Comparison of ENCODE assay signal across 11 mouse cellular contexts in the genomic region with DNA sequence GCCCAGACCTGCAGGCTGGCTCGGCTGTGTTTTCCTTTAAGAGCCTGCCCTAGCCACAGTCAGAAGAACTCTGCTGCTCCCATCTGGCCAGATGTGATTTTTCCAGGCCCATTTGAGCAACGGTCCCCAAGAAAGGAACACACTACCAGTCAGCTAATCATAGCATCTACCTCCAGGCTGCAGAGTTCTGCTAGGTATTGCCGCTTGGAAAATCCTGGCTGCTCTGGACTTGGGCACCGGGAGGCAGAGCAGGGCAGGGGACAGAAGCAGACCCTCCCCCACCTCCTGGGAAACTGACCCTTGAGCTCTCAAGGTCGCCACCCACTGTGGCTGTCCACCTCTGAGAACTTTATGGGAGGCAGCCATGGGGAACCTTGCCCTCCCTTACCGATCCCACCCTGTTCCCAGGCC. TPM values are rescaled to one million over a fixed set of nuclear protein-coding genes. Genes with fewer than 3 reads are reported as not detected.
A peak's percentile ranks its signal among the peaks of the same experiment; 100 is the strongest.
DNase-seq lines count a peak whose midpoint lies in the region; ATAC-seq and TF ChIP-seq lines count a peak whose summit lies in the region.
"Had no signal": no experiment of that assay in that cellular context is flagged by ENCODE, and none has a peak within 500 bp of the region (broad histone marks: within the 10 kb centered on the region; RNA-seq: fewer than 3 reads in every experiment).

No protein-coding gene starts in this region.

- no peak overlapping the region for H3K9ac ChIP-seq in forebrain, postnatal 0 days
- H3K9ac ChIP-seq in forebrain, embryonic 12.5 days, result no peak overlapping the region
- no peak overlapping the region for H3K9ac ChIP-seq in kidney, postnatal 0 days (ENCODE audit: low read depth, low read length)
- H3K9ac ChIP-seq: embryonic facial prominence, embryonic 12.5 days; heart, embryonic 15.5 days had no signal

- ATAC-seq in forebrain, postnatal 0 days, result no peak
- ATAC-seq in forebrain, embryonic 12.5 days (ENCODE audit: low FRiP score), result no peak
- peak; percentile 79 for ATAC-seq in kidney, postnatal 0 days (replicated peaks; ENCODE audit: low FRiP score, low read depth)

- H3K4me3 ChIP-seq in forebrain, postnatal 0 days (ENCODE audit: low read depth, low read length), result no peak overlapping the region
- no peak overlapping the region for H3K4me3 ChIP-seq in forebrain, embryonic 12.5 days (replicated peaks)
- H3K4me3 ChIP-seq in kidney, postnatal 0 days (replicated peaks; ENCODE audit: low read depth, low read length), result no peak overlapping the region
- H3K4me3 ChIP-seq: embryonic facial prominence, embryonic 12.5 days; heart, embryonic 15.5 days; megakaryocyte, embryonic 14.5 days had no signal

- H3K4me1 ChIP-seq in forebrain, postnatal 0 days (ENCODE audit: insufficient read depth), result no peaks in the 10 kb centered on the region
- H3K4me1 ChIP-seq in forebrain, embryonic 12.5 days, result peaks cover 17% of the 10 kb centered on the region
- H3K4me1 ChIP-seq in kidney, postnatal 0 days (replicated peaks; ENCODE audit: insufficient read depth, low read length), result no peaks in the 10 kb centered on the region
- H3K4me1 ChIP-seq: heart, embryonic 15.5 days had no signal

- no peak overlapping the region for H3K27ac ChIP-seq in forebrain, postnatal 0 days (ENCODE audit: low read depth, low read length)
- no peak overlapping the region for H3K27ac ChIP-seq in forebrain, embryonic 12.5 days
- peak overlapping the region; percentile 85 for H3K27ac ChIP-seq in kidney, postnatal 0 days
- H3K27ac ChIP-seq: embryonic facial prominence, embryonic 12.5 days; heart, embryonic 15.5 days had no signal

- H3K9me3 ChIP-seq in forebrain, postnatal 0 days (ENCODE audit: low read length), result no peaks in the 10 kb centered on the region
- no peaks in the 10 kb centered on the region for H3K9me3 ChIP-seq in forebrain, embryonic 12.5 days
- H3K9me3 ChIP-seq in kidney, postnatal 0 days (replicated peaks; ENCODE audit: low read length), result no peaks in the 10 kb centered on the region
- H3K9me3 ChIP-seq: embryonic facial prominence, embryonic 12.5 days; heart, embryonic 15.5 days; megakaryocyte, embryonic 14.5 days had no signal

- H3K4me2 ChIP-seq in forebrain, postnatal 0 days (ENCODE audit: low read depth), result no peak overlapping the region
- H3K4me2 ChIP-seq in forebrain, embryonic 12.5 days, result no peak overlapping the region
- H3K4me2 ChIP-seq in kidney, postnatal 0 days (ENCODE audit: low read length), result peak overlapping the region; percentile 50
- H3K4me2 ChIP-seq: embryonic facial prominence, embryonic 12.5 days; heart, embryonic 15.5 days had no signal

- DNase-seq in forebrain, postnatal 0 days, result no peak
- DNase-seq in 416B (ENCODE audit: low read depth), result peak; percentile 62
- DNase-seq in embryo, embryonic 10.5 days (ENCODE audit: low spot score), result peak; percentile 56
- peak; percentile 77 for DNase-seq in kidney, postnatal 0 days (ENCODE audit: low spot score)
- no peak for DNase-seq in layer of hippocampus, adult 8-10 months (ENCODE audit: low spot score in 2 of 2)
- DNase-seq in cerebellum, postnatal 10 days, result no peak
- DNase-seq in layer of hippocampus, adult 11-12 months (ENCODE audit: low spot score), result no peak

- H3K36me3 ChIP-seq in forebrain, postnatal 0 days (ENCODE audit: insufficient read depth), result no peaks in the 10 kb centered on the region
- no peaks in the 10 kb centered on the region for H3K36me3 ChIP-seq in forebrain, embryonic 12.5 days (replicated peaks)
- H3K36me3 ChIP-seq in kidney, postnatal 0 days (ENCODE audit: insufficient read depth, low read length), result no peaks in the 10 kb centered on the region
- H3K36me3 ChIP-seq: embryonic facial prominence, embryonic 12.5 days; heart, embryonic 15.5 days had no signal

- 51% methylated on average over 6 of the region's 6 CpGs for WGBS in forebrain, postnatal 0 days
- WGBS in forebrain, embryonic 12.5 days, result 34% methylated on average over 6 of the region's 6 CpGs
- WGBS in kidney, postnatal 0 days, result 7% methylated on average over 6 of the region's 6 CpGs

- H3K27me3 ChIP-seq in forebrain, postnatal 0 days (ENCODE audit: insufficient read depth, low read length), result no peaks in the 10 kb centered on the region
- H3K27me3 ChIP-seq in forebrain, embryonic 12.5 days, result no peaks in the 10 kb centered on the region
- H3K27me3 ChIP-seq in kidney, postnatal 0 days (ENCODE audit: insufficient read depth, low read length), result no peaks in the 10 kb centered on the region
- H3K27me3 ChIP-seq: embryonic facial prominence, embryonic 12.5 days; heart, embryonic 15.5 days had no signal

- peak; percentile 26; the same call in 1 of the 2 replicates for TF ChIP-seq CTCF in forebrain, postnatal 0 days (IDR thresholded peaks at IDR 0.05; ENCODE audit: low read depth)
- TF ChIP-seq CTCF in kidney, postnatal 0 days (IDR thresholded peaks at IDR 0.05; ENCODE audit: low read depth), result peak; percentile 76

RNA-seq across cellular contexts. Expression of gene Clec18a, which starts 12.4 kb away (rescaled TPM):
- total RNA-seq in forebrain, postnatal 0 days (2014; rRNA removed), result 0.33 and 0.38 TPM in 2 replicates
- 0.42 and 0.54 TPM in 2 replicates for polyA plus RNA-seq in forebrain, postnatal 0 days (2015; fragmentation: Nextera tagmentation; extraction: Ambion mirVana)
- 0.43 and 0.63 TPM in 2 replicates for polyA plus RNA-seq in forebrain, embryonic 12.5 days (2016; fragmentation: Nextera tagmentation; extraction: Ambion mirVana)
- 76.6 and 89.9 TPM in 2 replicates for polyA plus RNA-seq in kidney, postnatal 0 days (2015; fragmentation: Nextera tagmentation; extraction: Ambion mirVana)
- total RNA-seq in layer of hippocampus, adult 8-10 months (2022), result 1 to 10 TPM; 1.2 to 2.4 (median 1.5) TPM
- polyA plus RNA-seq: heart, embryonic 15.5 days had no signal

RNA-seq across cellular contexts. Expression of gene Pdpr, which starts 14.6 kb away (rescaled TPM):
- total RNA-seq in forebrain, postnatal 0 days (2014; rRNA removed), result 27.5 and 31.5 TPM in 2 replicates
- polyA plus RNA-seq in forebrain, postnatal 0 days (2015; fragmentation: Nextera tagmentation; extraction: Ambion mirVana), result 5.8 and 9.3 TPM in 2 replicates
- polyA plus RNA-seq in forebrain, embryonic 12.5 days (2016; fragmentation: Nextera tagmentation; extraction: Ambion mirVana), result 14.4 TPM in 2 replicates
- 8.5 and 9.7 TPM in 2 replicates for polyA plus RNA-seq in kidney, postnatal 0 days (2015; fragmentation: Nextera tagmentation; extraction: Ambion mirVana)
- total RNA-seq in layer of hippocampus, adult 8-10 months (2022), result 10 to 100 TPM; 27.6 to 30.4 (median 29.8) TPM

RNA-seq across cellular contexts. Expression of gene Exosc6, which starts 23.7 kb away (rescaled TPM):
- 2.8 TPM in 1 of 2 replicates, not detected in the other for total RNA-seq in forebrain, postnatal 0 days (2014; rRNA removed)
- polyA plus RNA-seq in forebrain, postnatal 0 days (2015; fragmentation: Nextera tagmentation; extraction: Ambion mirVana), result not detected in 2 replicates
- 1.5 TPM in 1 of 2 replicates, not detected in the other for polyA plus RNA-seq in forebrain, embryonic 12.5 days (2016; fragmentation: Nextera tagmentation; extraction: Ambion mirVana)
- 29.8 and 37.6 TPM in 2 replicates for polyA plus RNA-seq in kidney, postnatal 0 days (2015; fragmentation: Nextera tagmentation; extraction: Ambion mirVana)
- total RNA-seq in layer of hippocampus, adult 8-10 months (2022), result not detected

RNA-seq across cellular contexts. Expression of gene Aars, which starts 46.9 kb away (rescaled TPM):
- 79.3 and 106 TPM in 2 replicates for total RNA-seq in forebrain, postnatal 0 days (2014; rRNA removed)
- 67.4 and 74.5 TPM in 2 replicates for polyA plus RNA-seq in forebrain, postnatal 0 days (2015; fragmentation: Nextera tagmentation; extraction: Ambion mirVana)
- 84.6 and 86.4 TPM in 2 replicates for polyA plus RNA-seq in forebrain, embryonic 12.5 days (2016; fragmentation: Nextera tagmentation; extraction: Ambion mirVana)
- polyA plus RNA-seq in kidney, postnatal 0 days (2015; fragmentation: Nextera tagmentation; extraction: Ambion mirVana), result 39.6 and 42.2 TPM in 2 replicates
- total RNA-seq in layer of hippocampus, adult 8-10 months (2022), result 10 to 100 TPM; 78.6 to 89.6 (median 84.8) TPM

RNA-seq across cellular contexts. Expression of gene Ddx19b, which starts 48.3 kb away (rescaled TPM):
- 12.5 and 16.8 TPM in 2 replicates for total RNA-seq in forebrain, postnatal 0 days (2014; rRNA removed)
- 4.9 and 5.5 TPM in 2 replicates for polyA plus RNA-seq in forebrain, postnatal 0 days (2015; fragmentation: Nextera tagmentation; extraction: Ambion mirVana)
- polyA plus RNA-seq in forebrain, embryonic 12.5 days (2016; fragmentation: Nextera tagmentation; extraction: Ambion mirVana), result 10.5 and 12.0 TPM in 2 replicates
- polyA plus RNA-seq in kidney, postnatal 0 days (2015; fragmentation: Nextera tagmentation; extraction: Ambion mirVana), result 4.4 and 4.8 TPM in 2 replicates
- total RNA-seq in layer of hippocampus, adult 8-10 months (2022), result 10 to 100 TPM; 15.9 to 20.4 (median 16.6) TPM

Comparison
In these comparisons a context has a peak if more than half of its experiments do, and no peak if none do; other contexts are left out.
1. DNase-seq: peak in 416B (single experiment), embryo, embryonic 10.5 days (single experiment) and kidney, postnatal 0 days (single experiment); none in forebrain, postnatal 0 days (single experiment), layer of hippocampus, adult 8-10 months (0 of 2), cerebellum, postnatal 10 days (0 of 2) and layer of hippocampus, adult 11-12 months (single experiment).
2. RNA of gene Clec18a, which starts 12.4 kb away (polyA plus RNA-seq): 76.6 to 89.9 TPM in kidney, postnatal 0 days; 0.43 to 0.63 TPM in forebrain, embryonic 12.5 days and 0.42 to 0.54 TPM in forebrain, postnatal 0 days; every median in the first group is over 10 times any median in the second.
3. RNA of gene Exosc6, which starts 23.7 kb away (polyA plus RNA-seq): 29.8 to 37.6 TPM in kidney, postnatal 0 days; 1.5 TPM in forebrain, embryonic 12.5 days and not detected in forebrain, postnatal 0 days; every median in the first group is over 10 times any median in the second.